Mouse (Mus musculus) heart, adult 2 months (tissue): ENCODE results near the gene Rusc1.

Experiments used
- CTCF ChIP-seq: fragments of 200-600 bp; IDR thresholded peaks from 2 replicates; pipeline ENCODE4 v1.8.1; 2022; ENCODE audit warnings: antibody characterized with exemption, mild to moderate bottlenecking, moderate library complexity
- POLR2A ChIP-seq: fragments of 200-500 bp; IDR thresholded peaks from 2 replicates; pipeline ENCODE4 v1.6.1; 2011; ENCODE audit warnings: mild to moderate bottlenecking, low read depth, low read length, control low read depth; ENCODE audit not compliant: insufficient read depth

- no peak; the same call in none of the 2 replicates for TF ChIP-seq POLR2A
- TF ChIP-seq CTCF, result no peak
Observed at GRCm38 (mm10) chr3:89089882-89090591, 3.1 kb downstream of the Rusc1 start.
